Mouse (Mus musculus): ENCODE data around the gene Cmip.

DNA sequence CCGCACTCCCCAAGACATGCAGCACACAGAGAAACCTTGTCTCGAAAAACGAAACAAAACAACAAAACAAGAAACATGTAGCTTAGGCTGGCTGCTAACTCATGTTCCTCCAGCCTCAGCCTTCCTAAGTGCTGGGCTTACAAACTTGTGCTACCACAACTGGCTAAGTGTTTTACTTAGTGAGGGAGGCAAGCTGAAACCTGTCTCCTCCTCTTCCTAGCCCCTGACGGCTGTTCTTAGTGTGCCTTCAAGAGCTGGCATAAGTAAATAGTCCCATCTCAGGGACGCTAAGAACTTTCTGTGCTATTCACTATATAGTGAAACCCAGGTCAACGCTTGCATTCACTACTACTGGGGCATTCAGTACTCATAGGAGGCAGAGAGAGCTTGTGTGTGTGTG lies 2.4 kb upstream of the Cmip start:
- no peak for TF ChIP-seq CTCF (IDR thresholded peaks at IDR 0.05; ENCODE audit: insufficient read depth, low read length)
- TF ChIP-seq POLR2A (IDR thresholded peaks at IDR 0.05; ENCODE audit: borderline replicate concordance, extremely low read depth, low read depth, low read length): no peak
